Mouse (Mus musculus) lung, embryonic 16.5 days (tissue): ENCODE measurements around the gene Unc93a. TPM values are rescaled to one million over a fixed set of nuclear protein-coding genes. Genes with fewer than 3 reads are reported as not detected.
"Not testable (repeated sequence)": the region's sequence is repeated elsewhere in the genome, so short reads cannot be mapped to it uniquely, and the experiment has no call there.

Source experiments
- ATAC-seq: fragments of 200-750 bp; cut with Nextera tagmentation; 2 replicates; pipeline ENCODE4 v1.8.0; 2017; ENCODE audit warnings: low read depth, mild to moderate bottlenecking, moderate library complexity
- H3K27ac ChIP-seq: fragments of 300-500 bp; sonication (generic); 2 replicates; pipeline ENCODE4 v1.5.1; 2014; ENCODE audit warnings: mild to moderate bottlenecking, control low read depth, low read length
- H3K27me3 ChIP-seq: fragments of 300-500 bp; sonication (generic); 2 replicates; pipeline ENCODE4 v1.6.1; 2014; ENCODE audit warnings: low read depth, low read length, mixed read lengths; ENCODE audit not compliant: control insufficient read depth, insufficient read depth
- H3K36me3 ChIP-seq: fragments of 300-500 bp; sonication (generic); 2 replicates; pipeline ENCODE4 v1.6.1; 2014; ENCODE audit warnings: low read length; ENCODE audit not compliant: control insufficient read depth, insufficient read depth
- H3K4me1 ChIP-seq: fragments of 300-500 bp; sonication (generic); replicated peaks from 2 replicates; pipeline ENCODE4 v1.6.1; 2014; ENCODE audit warnings: low read length, mixed read lengths; ENCODE audit not compliant: control insufficient read depth, insufficient read depth
- H3K4me2 ChIP-seq: fragments of 300-500 bp; sonication (generic); 2 replicates; pipeline ENCODE4 v1.6.1; 2014; ENCODE audit warnings: low read depth, low read length, control low read depth
- H3K4me3 ChIP-seq: fragments of 300-500 bp; sonication (generic); 2 replicates; pipeline ENCODE4 v1.5.1; 2014; ENCODE audit warnings: mild to moderate bottlenecking, low read length, control low read depth
- H3K9ac ChIP-seq: fragments of 300-500 bp; sonication (generic); 2 replicates; pipeline ENCODE4 v1.6.1; 2014; ENCODE audit warnings: low read length, control low read depth
- H3K9me3 ChIP-seq: fragments of 300-500 bp; sonication (generic); 2 replicates; pipeline ENCODE4 v1.6.1; 2016; ENCODE audit warnings: low read length; ENCODE audit not compliant: control insufficient read depth
- WGBS: fragments of 180-500 bp; shearing (Covaris S2); extraction: QIAGEN DNeasy Blood & Tissue Kit; methylation state at CpG from one replicate; pipeline ENCODE4 v1.1.7; 2014; 5-methylcytosine and 5-hydroxymethylcytosine counted together
- polyA plus RNA-seq: library from polyadenylated mRNA; unstranded; fragments of >200 nt; fragmentation: Nextera tagmentation; extraction: Ambion mirVana; gene quantifications from 2 replicates; pipeline ENCODE4 v1.2.1, GENCODE M21; 2015

Unc93a gene
- polyA plus RNA-seq, 1 experiment from 2014 or later = not detected

DNA sequence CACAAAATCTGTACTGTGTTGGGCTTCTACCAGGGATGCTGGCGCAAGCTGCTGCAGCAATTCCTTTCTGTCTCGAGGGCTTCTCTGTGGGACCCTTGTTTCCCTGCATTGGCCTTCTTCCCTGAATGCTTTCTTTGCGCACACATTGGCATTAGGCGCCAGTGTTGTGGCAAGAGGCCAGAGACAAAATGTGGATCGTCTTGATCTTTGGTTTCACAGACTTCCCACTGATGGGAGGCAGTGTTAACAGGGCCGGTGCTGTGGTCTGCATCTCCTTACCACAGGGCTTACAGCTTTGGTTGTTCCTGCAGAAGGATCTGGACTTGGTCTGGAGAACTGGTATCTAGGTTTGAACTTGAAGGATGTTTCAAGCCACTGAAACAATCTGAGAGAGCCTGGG, 3.7 kb upstream of the Unc93a start:
- H3K27ac ChIP-seq, H3K9ac ChIP-seq, H3K36me3 ChIP-seq, ATAC-seq, H3K4me3 ChIP-seq, H3K4me2 ChIP-seq, H3K27me3 ChIP-seq, H3K4me1 ChIP-seq, H3K9me3 ChIP-seq: not testable (repeated sequence)
- 43% methylated on average over 1 of the region's 6 CpGs for WGBS

DNA sequence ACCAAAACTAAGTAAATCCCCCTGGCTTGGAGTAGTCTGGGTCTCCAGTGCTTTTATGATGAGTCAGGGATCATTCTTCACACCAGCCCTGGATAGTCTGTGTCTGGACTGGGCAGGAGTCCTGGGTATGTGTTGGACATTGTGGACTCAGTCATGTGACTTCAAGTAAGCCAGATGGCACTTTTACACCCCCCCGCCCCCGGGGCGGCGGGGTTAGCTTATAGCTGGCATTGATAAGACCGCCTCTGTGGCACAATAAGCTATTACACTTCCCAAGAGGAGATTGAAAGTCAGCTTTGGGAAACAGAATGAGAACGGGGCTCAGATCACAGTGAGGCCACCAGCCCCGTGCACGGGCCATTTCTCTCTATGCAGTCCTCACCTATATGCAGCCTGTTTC, 742 bp upstream of the Unc93a start:
- not testable (repeated sequence) for H3K4me1 ChIP-seq, ATAC-seq, H3K4me2 ChIP-seq, H3K9ac ChIP-seq, H3K9me3 ChIP-seq, H3K4me3 ChIP-seq, H3K27ac ChIP-seq, H3K36me3 ChIP-seq, H3K27me3 ChIP-seq
- 83% methylated on average over 8 of the region's 8 CpGs for WGBS

DNA sequence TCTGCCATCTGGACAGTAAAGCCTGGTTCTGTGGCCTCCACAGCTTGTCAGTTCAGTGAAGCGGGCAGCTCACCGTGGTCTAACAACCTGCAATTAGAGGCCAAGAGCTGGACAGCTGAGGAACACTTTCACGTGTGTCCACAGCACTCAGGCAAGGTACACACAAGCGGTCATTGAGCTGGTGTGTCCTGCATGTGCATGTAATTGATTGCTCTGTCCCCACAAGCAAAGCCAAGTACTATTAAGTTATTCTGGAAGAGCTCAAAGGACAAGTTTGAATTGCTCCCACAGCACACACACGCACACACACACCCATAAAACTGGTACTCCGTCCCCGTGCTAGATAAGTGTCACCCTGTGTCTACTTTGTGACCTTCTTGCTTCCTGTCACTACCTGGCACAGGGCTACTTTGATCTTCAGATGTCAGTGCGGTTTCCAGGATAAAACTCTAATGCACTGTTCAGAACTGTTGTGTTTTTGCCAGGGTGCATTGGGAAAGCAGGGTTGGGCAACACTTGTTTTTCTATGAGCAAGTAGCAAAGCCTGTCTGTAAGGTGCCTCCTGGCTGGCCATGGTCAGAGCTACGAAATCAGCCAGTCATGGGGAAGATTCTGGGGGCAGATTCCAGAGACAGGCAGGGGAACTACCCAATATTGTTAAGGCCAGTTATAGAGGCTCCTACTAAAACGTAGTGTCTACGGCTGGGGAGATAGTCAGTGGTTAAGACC, 1.7 kb downstream of the Unc93a start:
- H3K9me3 ChIP-seq, H3K4me3 ChIP-seq, H3K4me1 ChIP-seq, H3K9ac ChIP-seq, H3K27me3 ChIP-seq, H3K4me2 ChIP-seq, H3K27ac ChIP-seq, ATAC-seq, H3K36me3 ChIP-seq: not testable (repeated sequence)
- 74% methylated on average over 9 of the region's 11 CpGs for WGBS

DNA sequence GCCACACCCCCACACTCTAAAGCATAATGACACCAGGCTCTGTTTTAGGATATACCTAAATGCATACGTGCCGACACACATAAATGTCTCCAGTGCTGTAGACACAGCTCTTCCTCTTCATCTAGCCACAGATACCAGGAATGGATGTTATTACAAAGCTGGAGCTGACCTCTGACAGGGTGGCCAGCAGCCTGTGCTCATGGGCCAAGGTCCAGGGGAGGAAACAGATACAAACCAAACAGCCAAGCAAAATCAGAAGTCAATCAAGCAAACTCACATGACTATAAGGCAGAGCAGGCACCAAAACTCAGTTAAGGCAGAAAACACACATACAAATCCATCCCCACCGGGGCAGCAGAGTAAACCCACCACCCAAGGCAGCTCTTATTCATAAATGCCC, 2.3 kb downstream of the Unc93a start:
- H3K36me3 ChIP-seq, H3K27ac ChIP-seq, H3K4me2 ChIP-seq, H3K9ac ChIP-seq, H3K9me3 ChIP-seq, ATAC-seq, H3K4me1 ChIP-seq, H3K27me3 ChIP-seq, H3K4me3 ChIP-seq: not testable (repeated sequence)
- no CpG with 5 or more reads among the region's 3 CpGs for WGBS

DNA sequence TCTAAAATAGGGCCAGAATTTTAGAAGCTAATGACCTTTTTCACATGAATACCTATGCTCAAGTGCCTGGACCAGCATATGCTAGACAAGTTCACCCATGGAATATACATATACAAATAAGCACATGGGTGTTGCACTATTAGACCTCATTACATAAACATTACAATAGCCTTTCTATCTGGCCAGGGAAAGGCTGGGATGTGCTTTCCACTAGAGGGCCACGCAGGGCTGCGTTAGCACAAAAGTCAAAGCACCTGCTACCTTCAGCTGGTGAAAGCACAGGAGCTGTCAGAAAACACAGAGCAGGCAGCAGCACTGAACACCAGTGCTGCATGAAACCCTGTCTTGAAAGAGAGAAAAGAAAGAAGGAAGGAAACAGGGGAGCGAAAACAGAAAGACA, 7.4 kb downstream of the Unc93a start:
- H3K36me3 ChIP-seq, H3K4me1 ChIP-seq, H3K4me3 ChIP-seq, H3K27me3 ChIP-seq, H3K4me2 ChIP-seq, H3K9me3 ChIP-seq, ATAC-seq, H3K27ac ChIP-seq, H3K9ac ChIP-seq: not testable (repeated sequence)
- 40% methylated on average over 2 of the region's 3 CpGs for WGBS

DNA sequence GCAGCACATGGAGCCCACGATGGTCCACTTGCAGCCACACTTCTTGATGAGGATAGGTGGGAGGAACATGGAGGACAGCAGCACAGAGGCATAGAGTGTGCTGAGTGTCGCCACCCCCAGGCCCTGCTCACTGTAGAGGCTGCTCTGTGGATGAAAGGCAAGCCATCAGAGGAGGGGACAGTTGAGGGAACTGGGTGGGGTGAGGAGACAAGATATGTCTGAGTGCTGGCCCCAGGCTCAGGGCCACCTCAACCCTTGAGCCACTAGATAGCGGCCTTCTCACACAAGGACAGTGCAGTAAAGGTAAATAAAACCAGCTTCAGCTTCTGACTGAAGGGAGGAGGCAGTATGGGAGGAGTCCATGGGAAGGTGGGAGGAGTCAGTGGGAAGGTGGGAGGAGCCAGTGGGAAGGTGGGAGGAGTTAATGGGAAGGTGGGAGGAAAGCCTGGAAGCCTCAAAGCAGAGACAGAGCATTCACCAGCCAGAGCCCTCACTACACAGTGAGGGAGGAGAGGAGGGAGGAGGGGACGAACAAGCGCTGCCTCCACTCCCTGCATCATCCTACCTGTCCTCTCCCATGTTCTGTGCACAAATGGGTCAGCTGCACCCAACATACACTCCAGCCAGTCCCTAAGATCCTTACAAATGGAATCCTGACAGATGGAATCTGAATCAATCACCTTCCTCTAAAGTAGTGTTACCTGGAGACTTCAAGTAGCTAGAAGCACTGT, 8.1 kb downstream of the Unc93a start:
- H3K27me3 ChIP-seq, H3K27ac ChIP-seq, ATAC-seq, H3K4me1 ChIP-seq, H3K9me3 ChIP-seq, H3K36me3 ChIP-seq, H3K9ac ChIP-seq, H3K4me2 ChIP-seq, H3K4me3 ChIP-seq: not testable (repeated sequence)
- WGBS = 86% methylated on average over 2 of the region's 5 CpGs

DNA sequence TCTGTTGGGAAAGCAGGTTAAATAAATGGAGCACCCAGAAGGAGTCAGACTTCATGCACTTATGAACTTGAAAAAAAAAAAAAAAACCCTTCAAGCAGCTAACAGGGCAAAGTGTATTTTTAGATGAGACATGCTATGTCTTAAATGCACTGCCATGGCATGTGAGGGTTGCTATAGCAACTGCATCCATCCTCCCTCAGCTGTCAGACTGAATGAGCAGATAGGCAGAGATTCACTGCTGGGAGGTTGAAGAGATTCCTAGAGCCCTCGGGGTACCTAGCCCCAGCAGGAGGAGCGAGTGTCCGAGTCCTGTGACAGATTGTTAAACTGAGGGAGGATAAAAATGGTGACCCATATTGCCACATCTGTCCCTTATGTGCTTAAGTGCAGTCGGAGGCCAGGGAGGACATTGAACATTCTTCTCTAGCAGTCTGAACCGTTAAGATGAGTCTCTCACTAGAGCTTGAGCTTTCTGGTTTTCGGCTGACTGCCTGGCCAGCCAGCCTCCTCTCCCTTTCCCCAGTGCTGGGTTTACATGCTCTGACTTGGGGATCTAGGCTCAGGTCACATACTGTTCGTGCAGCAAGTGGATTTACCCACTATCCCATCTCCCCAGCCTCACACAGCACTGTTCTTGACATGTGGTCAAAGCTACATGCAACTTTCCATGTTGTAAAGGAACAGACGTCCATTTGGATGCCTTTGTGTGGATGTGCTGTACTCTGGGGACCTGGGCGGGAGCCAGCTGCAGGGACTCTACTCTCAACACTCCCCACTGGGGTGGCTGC, 18.9 kb downstream of the Unc93a start:
- 43% methylated on average over 3 of the region's 9 CpGs for WGBS

DNA sequence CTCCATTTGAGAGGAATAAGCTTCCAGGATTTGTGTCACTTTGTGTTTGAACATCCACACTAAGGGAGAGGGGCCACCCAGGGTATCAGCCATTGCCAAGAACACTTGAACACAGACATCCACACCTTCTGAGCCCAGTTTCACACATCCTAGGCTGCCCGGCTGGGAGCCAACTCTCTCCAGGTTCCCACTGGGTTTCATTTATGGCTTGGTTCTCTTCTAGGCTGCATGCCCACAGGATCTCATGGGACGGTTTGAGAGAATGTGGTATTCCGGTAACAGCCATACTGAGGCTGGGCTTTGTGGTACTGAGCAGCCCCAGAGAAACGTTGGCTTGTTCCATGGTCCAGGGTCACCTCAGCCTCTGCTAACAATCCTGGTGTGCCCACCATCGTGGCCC, 25.0 kb downstream of the Unc93a start:
- not testable (repeated sequence) for H3K4me1 ChIP-seq, H3K4me3 ChIP-seq, H3K27me3 ChIP-seq, H3K36me3 ChIP-seq, H3K9ac ChIP-seq, H3K9me3 ChIP-seq, ATAC-seq, H3K4me2 ChIP-seq, H3K27ac ChIP-seq
- WGBS = 80% methylated on average over 5 of the region's 5 CpGs

More for the DNA sequence above, 18.9 kb downstream of the Unc93a start:
- not testable (repeated sequence) for H3K4me1 ChIP-seq, H3K9me3 ChIP-seq, H3K4me3 ChIP-seq, H3K4me2 ChIP-seq, H3K36me3 ChIP-seq, H3K27ac ChIP-seq, ATAC-seq, H3K9ac ChIP-seq, H3K27me3 ChIP-seq

DNA sequence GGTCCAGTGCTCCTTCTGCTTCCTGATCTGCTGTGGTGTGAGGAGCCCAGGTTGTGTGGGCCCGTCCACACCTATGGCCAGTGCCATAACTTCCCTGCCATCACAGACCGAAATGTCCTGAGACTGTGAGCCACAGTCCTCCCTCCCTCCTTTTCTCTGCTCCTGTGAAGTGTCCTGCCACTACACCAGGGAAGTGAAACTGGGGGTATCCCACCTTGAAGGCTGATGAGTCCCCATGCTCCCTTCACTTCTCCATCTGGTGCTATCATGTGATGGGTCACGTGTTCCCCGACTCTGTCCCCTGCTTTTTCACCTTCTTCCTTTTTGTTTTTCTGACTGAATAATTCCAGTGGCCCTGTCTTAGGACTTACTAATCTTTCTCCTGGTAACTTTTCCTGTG, 38.6 kb downstream of the Unc93a start:
- H3K4me3 ChIP-seq, ATAC-seq, H3K27me3 ChIP-seq, H3K9ac ChIP-seq, H3K9me3 ChIP-seq, H3K36me3 ChIP-seq, H3K27ac ChIP-seq, H3K4me1 ChIP-seq, H3K4me2 ChIP-seq: not testable (repeated sequence)
- 85% methylated on average over 2 of the region's 4 CpGs for WGBS
